Mouse (Mus musculus) cerebellum, adult 8-10 months (tissue): ENCODE data around the gene Zc3hav1.

ENCODE experiments used
- DNase-seq: peaks from one replicate; pipeline ENCODE4 v3.0.0; 2022

Zc3hav1 gene

DNA sequence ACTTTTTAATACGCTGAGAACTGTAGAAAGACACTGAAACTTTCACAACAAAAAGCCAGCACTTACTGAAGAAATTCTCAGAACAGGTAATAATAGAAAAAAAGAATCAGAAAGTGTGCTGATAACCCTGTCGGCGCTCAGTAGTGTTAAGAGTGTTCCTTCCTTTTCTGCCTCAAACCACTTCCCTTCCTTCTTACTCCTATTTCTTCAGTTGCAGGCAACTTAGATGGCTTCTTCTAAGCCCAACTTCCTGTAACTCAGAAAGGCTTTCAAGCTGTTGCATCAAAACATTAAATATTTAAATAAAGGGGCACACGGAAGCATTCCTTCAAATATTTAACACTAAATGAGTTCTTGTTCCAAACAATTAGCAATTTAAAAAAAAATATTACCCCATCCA is 2.5 kb downstream of the Zc3hav1 start:
- no peak for DNase-seq

DNA sequence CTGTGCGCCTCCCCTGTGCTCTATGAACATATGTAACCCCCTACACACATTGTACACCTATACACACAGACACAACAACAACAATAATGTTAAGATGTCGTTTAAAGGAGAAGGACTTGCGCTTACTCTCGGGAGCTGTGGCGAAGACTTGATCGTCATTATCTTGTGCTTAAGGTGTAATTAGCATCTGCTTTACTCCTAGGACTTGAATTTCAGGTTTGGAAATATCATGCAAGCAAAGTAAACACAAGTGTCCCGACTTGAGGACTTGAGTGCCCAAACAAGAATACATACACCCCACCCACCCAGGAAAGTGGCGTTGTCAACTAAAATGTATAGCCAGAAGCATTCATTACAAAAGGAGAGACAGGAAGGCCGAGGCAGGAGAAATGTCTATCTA is 4.6 kb downstream of the Zc3hav1 start:
- DNase-seq = no peak

DNA sequence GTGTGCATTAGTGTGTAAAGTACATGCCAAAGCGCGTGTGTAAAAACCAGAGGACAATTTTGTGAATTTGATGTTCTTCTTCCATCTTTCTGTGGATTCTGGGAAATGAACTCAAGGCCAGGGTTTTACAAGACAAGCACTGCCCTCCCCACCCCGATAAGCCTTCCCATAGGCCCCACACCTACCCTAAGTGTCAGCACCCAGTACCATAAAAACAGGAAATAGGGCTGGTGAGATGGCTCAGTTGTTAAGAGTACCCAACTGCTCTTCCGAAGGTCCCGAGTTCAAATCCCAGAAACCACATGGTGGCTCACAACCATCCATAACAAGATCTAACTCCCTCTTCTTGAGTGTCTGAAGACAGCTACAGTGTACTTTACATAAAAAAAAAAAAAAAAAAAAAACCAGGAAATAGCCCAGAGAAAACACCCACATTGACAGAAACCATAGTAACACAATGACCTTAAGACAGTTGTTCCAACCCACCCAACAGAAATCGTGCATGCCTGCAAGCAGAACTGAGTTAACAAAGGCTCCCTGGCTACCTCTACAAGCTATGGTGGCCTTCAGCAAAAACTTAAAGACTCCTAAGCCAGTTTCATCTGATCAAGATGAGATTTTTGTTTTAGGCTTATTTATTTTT is 5.5 kb downstream of the Zc3hav1 start:
- no peak for DNase-seq

DNA sequence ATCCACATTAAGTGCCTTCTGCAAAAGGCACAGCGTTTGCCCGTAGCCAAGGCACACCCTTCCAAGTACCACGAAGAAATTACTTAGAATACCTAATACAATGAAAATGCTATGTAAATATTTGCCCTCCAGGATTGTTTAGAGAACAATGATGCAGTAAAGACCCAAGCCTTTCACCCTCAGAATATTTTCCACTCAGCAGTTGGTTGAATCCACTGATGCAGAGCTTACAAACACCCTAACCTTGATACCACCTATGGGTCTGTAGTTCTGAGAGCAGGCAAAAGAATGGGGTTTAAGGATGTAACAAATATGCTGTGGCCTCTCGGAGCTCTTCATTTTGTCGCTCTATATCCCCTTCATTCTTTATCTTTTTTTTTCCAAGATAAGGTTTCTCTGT is 6.5 kb downstream of the Zc3hav1 start:
- no peak for DNase-seq

DNA sequence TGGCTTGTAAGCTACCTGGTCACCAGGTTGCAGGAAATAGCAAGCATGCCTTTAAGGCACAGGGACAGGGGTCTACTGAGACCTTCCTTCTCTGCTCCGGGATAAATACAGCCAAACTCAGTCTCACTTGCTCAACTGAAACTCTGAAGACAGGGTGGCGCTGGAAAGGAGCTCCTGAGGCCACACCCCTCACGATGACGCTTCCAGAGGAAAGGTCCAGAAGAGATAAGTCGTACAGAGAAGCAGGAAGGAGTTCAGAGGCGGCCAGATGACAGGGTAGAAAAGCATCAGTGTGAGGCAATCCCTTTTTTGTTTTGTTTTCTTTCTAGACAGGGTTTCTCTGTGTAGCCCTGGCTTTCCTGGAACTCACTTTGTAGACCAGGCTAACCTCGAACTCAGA is 8.6 kb downstream of the Zc3hav1 start:
- DNase-seq = no peak

DNA sequence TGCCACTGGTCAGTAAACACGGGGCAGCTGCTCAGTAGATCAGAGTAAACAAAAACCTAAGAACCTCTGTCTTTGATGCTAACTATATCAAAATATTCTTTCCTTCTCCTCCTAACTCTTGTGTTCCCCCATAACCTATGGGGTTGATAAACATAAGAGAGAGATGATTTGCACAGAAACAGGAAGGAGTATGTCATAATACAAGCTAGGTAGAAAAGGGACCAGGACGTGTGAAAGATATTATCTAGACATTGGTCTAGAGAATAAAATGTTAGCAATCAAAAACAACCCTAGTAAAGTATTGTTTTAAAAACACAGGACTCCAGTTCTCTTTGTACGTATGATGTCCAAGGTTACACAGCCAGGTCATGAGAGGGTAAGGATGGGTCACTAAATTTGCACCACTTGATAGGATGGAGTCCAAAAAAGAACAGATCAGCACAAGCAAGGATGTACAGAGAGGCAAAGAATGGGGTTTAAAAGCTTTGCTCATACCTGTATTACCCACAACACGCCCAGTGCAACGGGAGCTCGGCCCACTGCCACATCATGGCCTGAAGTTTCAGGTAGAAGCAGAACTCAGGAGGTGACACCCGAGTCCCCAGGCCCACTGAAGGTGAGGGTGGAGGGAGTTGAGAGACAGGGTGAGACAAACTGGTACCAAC is 10.3 kb downstream of the Zc3hav1 start:
- DNase-seq = no peak

DNA sequence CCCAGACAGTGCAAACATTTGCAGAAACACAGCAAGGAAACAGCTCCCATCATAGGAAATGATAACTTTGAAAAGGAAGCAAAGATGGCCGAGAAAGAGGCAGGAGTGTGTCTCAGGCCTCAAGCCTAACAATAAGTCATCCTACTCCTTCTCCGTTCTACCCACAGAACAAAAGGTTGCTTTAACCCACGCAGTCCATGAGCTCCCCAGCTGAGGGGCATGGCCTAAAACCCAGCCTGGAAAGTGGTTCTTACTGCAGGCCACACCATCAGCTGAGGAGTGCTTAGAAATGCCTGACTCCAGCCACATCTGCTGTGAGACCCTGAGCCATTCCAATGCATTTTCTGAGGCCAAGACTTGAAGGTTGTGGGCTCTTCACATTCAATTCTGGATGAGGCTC is 10.8 kb downstream of the Zc3hav1 start:
- no peak for DNase-seq

DNA sequence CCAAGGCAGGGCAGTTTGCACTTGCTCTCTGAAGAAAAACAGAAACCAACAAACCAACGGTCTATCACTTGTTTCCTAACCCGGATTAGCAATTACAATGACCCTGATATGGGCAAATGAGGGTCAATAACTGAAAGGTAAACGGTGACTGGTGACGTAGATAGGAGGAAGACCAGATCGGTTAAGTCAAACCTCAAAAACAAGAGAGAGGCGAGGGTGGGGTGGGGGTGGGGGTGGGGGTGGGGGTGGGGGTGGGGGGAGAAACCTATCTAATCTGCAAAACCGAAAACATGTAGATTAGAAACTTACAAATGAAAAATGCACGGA is 11.8 kb downstream of the Zc3hav1 start:
- no peak for DNase-seq

DNA sequence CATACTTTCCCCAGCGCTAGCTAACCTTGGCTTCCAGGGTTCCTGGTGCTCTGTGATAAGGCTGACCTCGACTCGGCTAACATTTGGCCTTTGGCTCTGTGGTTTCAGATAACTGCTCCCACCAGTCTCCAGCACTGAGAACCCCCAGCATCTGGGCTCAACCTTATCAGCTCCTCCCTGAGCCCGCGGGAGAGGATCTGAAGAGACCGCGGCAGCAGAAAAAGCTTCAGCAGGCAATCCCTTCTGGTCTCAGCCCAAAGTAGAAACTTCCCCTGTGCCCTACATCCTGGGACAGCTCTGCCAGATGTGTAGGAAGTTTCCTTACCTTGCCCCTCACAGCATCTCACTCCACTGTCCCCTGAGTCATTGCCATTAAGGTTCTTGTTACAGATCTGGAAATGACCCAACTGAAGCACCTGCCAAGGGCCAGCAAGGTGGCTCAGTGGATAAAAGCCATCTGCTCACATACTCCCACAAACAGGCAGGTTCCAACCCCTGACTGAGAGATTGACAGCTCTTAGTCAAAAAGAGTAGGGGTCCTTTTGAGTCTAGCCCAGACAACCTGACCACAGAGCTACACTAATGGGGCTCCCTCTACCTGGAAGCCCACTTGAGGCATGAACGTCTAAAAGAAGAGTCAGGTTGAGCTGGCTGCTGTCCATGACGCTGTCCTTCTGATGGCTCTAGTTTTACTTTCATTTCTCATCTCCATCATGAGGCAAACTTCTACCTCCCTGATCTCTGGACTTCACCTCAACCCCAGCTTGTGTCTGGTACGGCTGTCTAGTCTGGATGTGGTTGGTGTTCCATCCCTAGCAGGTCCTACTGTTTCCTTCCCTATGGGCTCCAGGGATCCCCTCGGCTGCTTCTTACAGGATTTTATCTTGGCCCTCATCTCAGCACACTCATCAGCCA is 12.4 kb downstream of the Zc3hav1 start:
- DNase-seq = peak; percentile 51

DNA sequence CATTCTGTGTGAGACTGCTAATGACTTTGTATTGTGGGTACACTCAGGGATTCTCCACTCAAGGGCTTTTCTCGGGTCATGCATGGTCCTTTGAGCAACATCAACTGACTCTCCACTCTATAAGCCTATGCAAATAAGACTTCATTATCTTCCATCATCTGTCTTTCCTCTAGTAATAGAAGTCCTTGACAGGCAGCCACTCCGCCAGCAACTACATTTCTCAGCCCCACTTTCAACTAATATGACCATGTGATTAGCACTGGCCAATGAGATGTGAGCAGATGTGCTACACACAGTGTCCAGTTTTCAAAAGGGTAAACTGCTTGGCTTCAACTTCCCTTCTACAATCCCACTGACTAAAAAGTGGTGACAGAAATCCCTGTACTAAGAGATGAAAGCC is 15.3 kb downstream of the Zc3hav1 start:
- DNase-seq = no peak

DNA sequence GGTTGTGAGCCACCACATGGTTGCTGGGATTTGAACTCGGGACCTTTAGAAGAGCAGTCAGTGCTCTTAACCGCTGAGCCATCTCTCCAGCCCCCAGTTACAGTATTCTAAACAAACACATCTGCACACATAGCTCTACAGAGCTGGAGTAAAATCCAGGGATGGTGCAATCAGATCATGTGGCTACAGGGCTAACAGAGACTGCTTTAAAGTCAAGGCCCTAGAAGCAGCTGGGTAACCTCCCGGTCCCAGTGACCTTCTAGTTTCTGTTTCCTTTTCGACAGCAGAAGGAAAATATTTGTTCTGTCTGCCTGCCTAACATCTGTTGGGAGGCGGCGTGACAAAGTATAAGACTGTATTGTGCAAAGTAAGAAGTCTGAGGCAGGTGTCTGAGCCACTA is 16.5 kb downstream of the Zc3hav1 start:
- no peak for DNase-seq

DNA sequence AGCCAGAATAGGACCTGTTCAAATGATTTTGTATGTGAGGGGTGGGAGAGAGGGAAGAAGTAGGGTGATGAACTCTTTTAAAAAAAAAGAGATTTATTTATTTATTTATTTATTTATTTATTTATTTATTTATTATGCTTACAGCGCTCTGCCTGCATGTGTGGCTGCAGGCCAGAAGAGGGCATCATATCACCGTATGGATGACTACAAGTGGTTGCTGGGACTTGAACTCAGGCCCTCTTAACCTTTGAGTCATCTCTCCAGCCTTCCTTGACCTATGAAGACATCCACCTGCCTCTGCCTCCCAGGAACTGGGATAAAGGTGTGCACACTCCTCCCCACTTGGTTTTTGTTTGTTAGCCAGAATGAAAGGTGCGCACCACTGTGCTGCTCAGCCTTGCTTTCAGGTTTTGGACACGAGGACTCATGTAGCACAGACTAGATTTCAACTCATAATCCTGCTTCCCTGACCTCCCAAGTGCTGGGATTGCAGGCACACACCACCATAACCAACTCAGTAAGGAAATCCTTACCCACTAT is 17.2 kb downstream of the Zc3hav1 start:
- DNase-seq = no peak

DNA sequence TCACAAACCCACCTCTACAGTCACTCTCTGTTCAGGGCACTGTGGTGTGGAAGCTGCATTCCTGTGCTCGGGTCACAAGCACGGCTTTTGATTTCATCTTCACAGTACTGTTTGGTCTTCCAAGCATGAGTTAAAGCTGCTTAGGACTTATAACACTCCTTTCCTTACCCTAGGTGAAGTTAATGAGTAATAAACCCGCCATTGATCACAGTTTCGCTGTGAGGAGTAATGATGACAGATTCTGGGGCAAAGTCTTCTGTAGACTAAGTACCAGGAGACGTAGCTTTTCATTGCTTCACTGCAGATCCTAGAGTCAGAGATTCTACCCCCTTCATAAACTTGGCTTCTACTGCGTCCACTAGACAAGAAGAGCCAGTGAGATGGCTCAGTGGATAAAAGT is 19.1 kb downstream of the Zc3hav1 start:
- no peak for DNase-seq

DNA sequence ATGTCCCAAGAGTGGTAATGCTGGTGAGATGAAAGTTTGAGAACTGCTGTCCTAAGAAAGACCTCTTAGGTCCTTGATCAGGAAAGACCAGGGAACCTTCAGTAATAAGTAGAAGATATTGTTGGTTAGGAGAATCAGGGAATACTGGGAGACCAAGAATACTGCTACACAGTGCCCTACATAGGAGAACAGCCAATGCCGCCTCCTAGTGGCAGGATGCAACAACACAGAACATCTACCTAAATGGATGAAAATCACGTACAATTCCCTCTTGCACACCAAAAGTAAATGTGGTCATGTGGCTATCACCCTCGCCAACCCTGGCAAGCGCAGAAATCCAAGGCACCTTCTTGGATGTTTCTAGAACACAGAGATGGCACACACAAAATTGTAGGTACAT is 27.8 kb downstream of the Zc3hav1 start:
- peak; percentile 51 for DNase-seq

DNA sequence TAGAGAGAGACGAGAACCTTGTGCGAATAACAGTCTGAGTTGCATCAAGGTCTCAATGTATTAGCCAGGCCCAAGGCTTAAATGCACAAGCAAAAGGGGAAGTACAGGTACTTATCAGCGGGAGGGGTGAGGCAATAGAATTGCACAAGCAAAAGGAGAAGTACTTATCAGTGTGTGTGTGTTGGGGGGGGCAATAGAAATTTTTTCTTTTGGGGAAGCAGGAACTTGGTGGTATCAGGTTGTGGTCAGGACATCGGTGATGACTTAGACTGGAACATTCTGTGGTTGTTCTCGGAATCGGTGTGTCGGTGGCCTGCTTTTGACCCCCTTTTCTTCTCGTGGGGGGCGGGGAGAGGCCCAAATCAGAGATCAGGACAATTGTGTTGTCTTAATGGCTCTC is 33.8 kb downstream of the Zc3hav1 start:
- DNase-seq = no peak

DNA sequence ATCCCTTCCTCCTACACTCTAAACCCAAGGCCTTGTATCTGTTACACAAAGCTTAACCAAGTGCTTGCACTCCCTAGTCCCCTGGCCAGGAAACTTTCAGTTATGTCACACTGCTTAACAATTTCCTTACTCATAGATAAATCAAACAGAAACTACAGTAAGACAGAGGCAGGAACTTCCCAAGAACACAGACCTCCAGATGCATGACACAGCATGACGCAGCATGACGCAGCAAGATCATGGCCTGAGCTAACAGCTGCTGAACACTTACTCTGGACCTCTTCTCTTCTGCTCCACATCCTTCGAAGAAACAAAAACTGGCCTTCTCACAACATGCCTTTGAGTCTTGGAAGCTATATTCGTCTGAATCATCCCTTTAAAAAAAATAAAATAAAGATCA is 38.4 kb downstream of the Zc3hav1 start:
- no peak for DNase-seq

DNA sequence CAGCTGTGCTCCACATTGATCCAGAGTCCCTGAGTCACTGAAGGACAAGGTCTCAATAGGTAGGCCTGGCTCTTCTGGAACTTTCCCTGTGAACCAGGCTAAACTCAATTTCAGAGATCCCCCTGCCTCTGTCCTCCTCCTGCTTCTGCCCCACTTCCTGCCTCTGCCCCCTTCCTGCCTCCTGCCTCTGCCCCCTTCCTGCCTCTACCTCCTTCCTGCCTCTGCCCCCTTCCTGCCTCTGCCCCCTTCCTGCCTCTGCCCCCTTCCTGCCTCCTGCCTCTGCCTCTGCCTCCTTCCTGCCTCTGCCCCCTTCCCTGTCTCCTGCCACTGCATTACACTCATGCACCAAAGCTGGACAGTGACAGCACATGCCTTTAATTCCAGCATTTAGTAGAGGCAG is 44.7 kb downstream of the Zc3hav1 start:
- no peak for DNase-seq

DNA sequence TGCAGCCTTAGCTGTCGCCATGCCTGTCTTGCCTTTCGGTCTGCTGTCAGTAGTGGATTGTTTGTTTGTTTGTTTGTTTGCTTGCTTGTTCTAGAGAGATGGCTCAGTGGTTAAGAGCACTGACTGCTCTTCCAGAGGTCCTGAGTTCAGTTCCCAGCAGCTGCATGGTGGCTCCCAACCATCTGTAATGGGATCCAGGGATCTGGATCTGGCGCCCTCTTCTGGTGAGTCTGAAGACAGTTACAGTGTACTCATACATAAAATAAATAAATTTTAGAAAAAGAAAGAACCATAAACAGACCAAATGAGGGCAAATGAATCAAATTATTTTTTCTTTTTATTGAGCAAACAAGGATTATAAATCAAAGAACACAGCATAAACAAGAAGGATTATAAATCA is 49.4 kb downstream of the Zc3hav1 start:
- DNase-seq = no peak

DNA sequence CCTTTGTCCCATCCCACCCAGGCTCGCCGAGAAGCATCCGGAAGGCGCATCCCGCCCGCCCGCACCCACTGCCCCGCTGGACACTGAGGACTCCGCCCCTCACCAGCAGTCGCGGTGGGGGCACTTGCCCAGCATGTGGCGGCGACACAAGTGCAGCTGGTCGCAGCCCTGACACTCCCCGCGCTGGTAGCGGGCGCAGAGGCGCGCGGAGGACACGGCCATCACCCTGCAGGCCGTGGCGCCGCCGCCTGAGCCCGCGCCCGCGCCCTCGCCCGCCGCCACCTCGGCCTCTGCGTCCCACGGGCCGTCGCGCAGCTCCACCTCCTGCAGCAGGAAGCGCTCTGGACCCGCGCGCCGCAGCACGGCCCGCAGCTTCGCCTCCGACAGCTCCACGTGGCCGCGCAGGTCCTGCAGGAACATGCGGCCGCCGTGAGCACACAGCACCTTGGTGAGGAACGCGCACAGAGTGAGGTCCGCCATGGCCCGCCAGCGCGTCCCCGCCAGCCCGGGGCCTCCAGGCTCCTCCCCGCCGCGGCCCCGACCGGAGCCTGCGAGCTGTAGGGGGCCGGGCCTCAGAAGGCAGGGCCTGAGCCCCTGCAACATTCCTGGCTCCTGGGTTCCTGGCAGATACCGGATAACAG is 55.5 kb downstream of the Zc3hav1 start, which contains the start of gene Zc3hav1l:
Gene Zc3hav1l (minus strand): TSS at position 499 of the 641 bp plus-strand sequence.
- DNase-seq = peak; percentile 68

DNA sequence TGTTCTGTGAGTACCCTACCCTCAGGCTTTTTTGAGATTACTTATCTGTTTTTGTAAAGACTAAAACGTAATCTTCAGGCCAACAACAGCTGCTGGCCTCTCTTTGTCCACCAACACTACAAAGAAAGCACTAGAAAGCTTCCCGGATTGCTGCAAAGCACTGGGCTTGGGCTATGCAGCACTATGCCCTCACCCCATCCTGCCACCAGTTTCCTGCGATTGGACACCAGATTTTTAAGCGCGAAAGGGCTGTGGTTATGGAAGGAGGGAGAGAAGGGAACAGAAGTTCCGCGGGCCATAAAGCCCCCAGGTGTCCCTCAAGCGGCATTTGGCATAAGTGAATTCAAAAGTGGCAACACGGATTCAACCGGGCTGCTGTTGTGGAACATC is 56.2 kb downstream of the Zc3hav1 start:
- peak; percentile 25 for DNase-seq

DNA sequence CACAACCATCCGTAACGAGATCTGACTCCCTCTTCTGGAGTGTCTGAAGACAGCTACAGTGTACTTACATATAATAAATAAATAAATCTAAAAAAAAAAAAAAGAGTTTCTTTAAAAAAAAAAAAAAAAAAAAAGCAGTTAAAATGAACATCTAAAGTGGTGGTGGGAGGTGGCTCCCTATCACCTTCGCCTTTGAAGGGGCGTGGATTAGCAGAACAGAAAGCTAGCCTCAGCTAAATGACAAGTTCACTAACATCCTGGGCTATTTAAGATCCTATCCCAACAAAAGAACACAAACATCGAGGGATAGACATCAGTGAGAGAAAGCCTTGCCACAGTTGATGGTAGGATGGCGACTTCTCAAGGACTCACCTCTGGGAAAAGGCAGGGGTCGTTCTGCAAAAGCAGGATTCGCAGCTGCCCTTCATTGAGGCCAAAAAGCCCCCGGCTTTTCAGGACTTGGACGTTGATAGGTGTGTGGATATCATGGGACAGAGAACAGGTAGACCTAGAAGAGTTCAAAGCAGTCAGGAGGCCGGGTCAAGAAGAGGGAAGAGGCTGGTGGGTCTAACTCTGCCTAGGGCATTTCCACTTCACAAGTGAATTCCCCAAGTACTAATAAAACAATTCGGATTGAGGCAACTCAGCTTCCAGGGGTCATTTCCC is 56.7 kb downstream of the Zc3hav1 start:
- DNase-seq = no peak

DNA sequence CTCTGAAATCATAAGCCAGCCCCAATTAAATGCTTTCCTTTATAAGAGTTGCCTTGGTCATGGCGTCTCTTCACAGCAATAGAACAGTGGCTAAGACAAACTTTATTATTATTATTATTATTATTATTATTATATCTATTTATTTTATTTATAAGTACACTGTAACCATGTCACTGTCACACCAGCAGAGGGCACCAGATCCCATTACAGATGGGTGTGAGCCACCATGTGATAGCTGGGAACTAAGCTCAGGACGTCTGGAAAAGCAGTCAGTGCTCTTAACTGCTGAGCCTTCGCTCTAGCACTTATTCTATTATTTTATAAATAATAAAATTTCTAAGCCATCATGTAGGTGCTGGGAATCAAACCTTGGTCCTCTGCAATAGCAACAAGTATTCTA is 60.7 kb downstream of the Zc3hav1 start:
- DNase-seq = no peak
